Mouse (Mus musculus) common myeloid progenitor, adult 5-6 weeks (primary cell): ENCODE results near the gene Tsx. TPM values are rescaled to one million over a fixed set of nuclear protein-coding genes. Genes with fewer than 3 reads are reported as not detected.

ENCODE experiments used
- ATAC-seq: replicated peaks from 2 replicates; pipeline ENCODE4 v1.8.0; 2016; ENCODE audit warnings: low read depth, mild to moderate bottlenecking, moderate TSS enrichment, inconsistent platforms; ENCODE audit not compliant: poor library complexity, severe bottlenecking
- total RNA-seq: library from RNA; stranded (forward); fragments of 200-1000, 187-1606 nt; gene quantifications from 2 replicates; pipeline ENCODE4 v1.2.3, GENCODE M21; 2017

Gene Tsx
- total RNA-seq, 1 experiment from 2014 or later: not detected

DNA sequence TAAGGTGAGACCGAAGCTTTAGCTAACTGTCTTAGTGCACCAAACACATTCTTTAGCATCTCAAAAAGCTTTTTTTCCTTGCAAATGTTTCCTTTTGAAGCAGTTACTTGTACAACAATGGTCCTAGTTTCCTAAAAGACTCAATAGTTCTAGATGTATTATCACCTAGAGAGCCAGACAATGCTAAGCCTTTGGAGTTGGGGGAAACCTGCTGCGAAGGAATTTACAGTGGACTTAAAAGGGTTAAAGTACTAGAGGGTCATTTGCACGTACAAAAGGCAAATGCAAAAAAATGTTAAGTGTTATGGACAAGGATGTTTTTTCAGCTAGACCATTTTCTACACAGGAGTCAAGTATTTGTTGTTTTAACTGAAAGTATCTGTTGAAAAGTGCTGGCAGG lies 58.1 kb downstream of the Tsx start:
- ATAC-seq: no peak

Other genes starting within 250 kb of the Tsx start
- not detected in 2 replicates for gene Nap1l2, start 227.8 kb upstream of the Tsx start, total RNA-seq
- gene Cdx4, start 93.1 kb upstream of the Tsx start, total RNA-seq: not detected in 2 replicates
- 0.10 and 0.32 TPM in 2 replicates for gene Chic1, start 58.0 kb upstream of the Tsx start, total RNA-seq
- gene Gm26992, start 7.5 kb downstream of the Tsx start, total RNA-seq: not detected in 2 replicates
- gene Zcchc13, start 216.1 kb downstream of the Tsx start, total RNA-seq: not detected in 2 replicates